Mouse (Mus musculus): ENCODE measurements around the gene Gm26566. TPM values are rescaled to one million over a fixed set of nuclear protein-coding genes. Genes with fewer than 3 reads are reported as not detected.

The Gm26566 gene
- total RNA-seq, 2 experiments from 2014 or later: 0.39 to 0.43 TPM

Other genes with a start within 250 kb of the Gm26566 start
- not detected for gene Ifnb1, start 199.0 kb upstream of the Gm26566 start, total RNA-seq (2021)
- not detected for gene Ifna15, start 163.6 kb upstream of the Gm26566 start, total RNA-seq (2021)
- not detected for gene Ifna14, start 150.0 kb upstream of the Gm26566 start, total RNA-seq (2021)
- gene Ifna9, start 129.4 kb upstream of the Gm26566 start, total RNA-seq (2021): not detected
- not detected for gene Ifna12, start 118.4 kb upstream of the Gm26566 start, total RNA-seq (2021)
- gene C87499, start 87.4 kb upstream of the Gm26566 start, total RNA-seq (2021): not detected
- not detected for gene Ifna13, start 77.3 kb upstream of the Gm26566 start, total RNA-seq (2021)
- not detected for gene Ifna16, start 44.9 kb upstream of the Gm26566 start, total RNA-seq (2021)
- gene Ifna2, start 37.9 kb upstream of the Gm26566 start, total RNA-seq (2021): not detected
- not detected for gene Ifnab, start 30.4 kb upstream of the Gm26566 start, total RNA-seq (2021)
- 10 to 100 TPM; 69.3 to 71.1 TPM for gene Klhl9, start 660 bp downstream of the Gm26566 start, total RNA-seq (2021)
- not detected for gene Gm13271, start 33.1 kb downstream of the Gm26566 start, total RNA-seq (2021)
- not detected for gene Gm13283, start 38.3 kb downstream of the Gm26566 start, total RNA-seq (2021)
- gene Gm13290, start 52.0 kb downstream of the Gm26566 start, total RNA-seq (2021): not detected
- not detected for gene Gm13289, start 55.1 kb downstream of the Gm26566 start, total RNA-seq (2021)
- gene Gm13272, start 58.0 kb downstream of the Gm26566 start, total RNA-seq (2021): not detected
- not detected for gene Ifnz, start 60.3 kb downstream of the Gm26566 start, total RNA-seq (2021)
- not detected for gene Gm13276, start 63.9 kb downstream of the Gm26566 start, total RNA-seq (2021)
- gene Gm13277, start 66.8 kb downstream of the Gm26566 start, total RNA-seq (2021): not detected
- gene Gm13278, start 69.7 kb downstream of the Gm26566 start, total RNA-seq (2021): not detected
- not detected for gene Gm13275, start 72.7 kb downstream of the Gm26566 start, total RNA-seq (2021)
- not detected for gene Gm13279, start 75.6 kb downstream of the Gm26566 start, total RNA-seq (2021)
- gene Gm13285, start 77.9 kb downstream of the Gm26566 start, total RNA-seq (2021): under 1 TPM; 0.19 TPM
- gene Gm13287, start 81.4 kb downstream of the Gm26566 start, total RNA-seq (2021): not detected
- gene Gm13288, start 83.7 kb downstream of the Gm26566 start, total RNA-seq (2021): not detected
- not detected for gene Ifna7, start 94.4 kb downstream of the Gm26566 start, total RNA-seq (2021)
- gene Ifna11, start 98.2 kb downstream of the Gm26566 start, total RNA-seq (2021): not detected
- not detected for gene Ifna6, start 105.6 kb downstream of the Gm26566 start, total RNA-seq (2021)
- not detected for gene Ifna5, start 113.7 kb downstream of the Gm26566 start, total RNA-seq (2021)
- gene Ifna4, start 120.1 kb downstream of the Gm26566 start, total RNA-seq (2021): not detected
- gene Ifna1, start 128.3 kb downstream of the Gm26566 start, total RNA-seq (2021): not detected
- gene Ifne, start 158.4 kb downstream of the Gm26566 start, total RNA-seq (2021): not detected